ENCODE assay signal across 10 mouse cellular contexts in genomic region chr3:105872034-105872433, GRCm38 (mm10). TPM values are rescaled to one million over a fixed set of nuclear protein-coding genes. Genes with fewer than 3 reads are reported as not detected.
DNase-seq lines count a peak whose midpoint lies in the region; ATAC-seq lines count a peak whose summit lies in the region.
"Had no signal": no experiment of that assay in that cellular context is flagged by ENCODE, and none has a peak within 500 bp of the region (broad histone marks: within the 10 kb centered on the region; RNA-seq: fewer than 3 reads in every experiment).

No protein-coding gene starts in this region.

- peak; percentile 57 for ATAC-seq in intestine, embryonic 16.5 days
- ATAC-seq in stomach, embryonic 15.5 days (ENCODE audit: insufficient read depth, low FRiP score, low read depth) = no peak; the same call in 1 of the 2 replicates
- ATAC-seq in CD4-positive, CD25-positive, alpha-beta regulatory T cell, adult 4 months = no peak

- H3K9ac ChIP-seq in intestine, embryonic 16.5 days (ENCODE audit: low read depth, low read length) = no peak overlapping the region
- H3K9ac ChIP-seq in stomach, embryonic 15.5 days = no peak overlapping the region
- H3K9ac ChIP-seq: midbrain, embryonic 12.5 days had no signal

- peaks cover 28% of the 10 kb centered on the region for H3K4me1 ChIP-seq in heart, embryonic 10.5 days
- peaks cover 7% of the 10 kb centered on the region; the same call in 1 of the 2 replicates for H3K4me1 ChIP-seq in intestine, embryonic 16.5 days (ENCODE audit: control insufficient read depth, insufficient read depth, low read length)
- peaks cover 6% of the 10 kb centered on the region; the same call in 1 of the 2 replicates for H3K4me1 ChIP-seq in stomach, embryonic 15.5 days
- H3K4me1 ChIP-seq: midbrain, embryonic 12.5 days had no signal

- intact Hi-C loops in heart, postnatal 36 days (cut with DNase I) = no loop called here

- no peaks in the 10 kb centered on the region for H3K27me3 ChIP-seq in heart, embryonic 10.5 days (ENCODE audit: insufficient read depth, poor library complexity, severe bottlenecking)
- H3K27me3 ChIP-seq in intestine, embryonic 16.5 days (replicated peaks; ENCODE audit: control insufficient read depth, insufficient read depth, low read length) = no peaks in the 10 kb centered on the region
- no peaks in the 10 kb centered on the region for H3K27me3 ChIP-seq in stomach, embryonic 15.5 days (replicated peaks)
- H3K27me3 ChIP-seq: midbrain, embryonic 12.5 days had no signal

- no peaks in the 10 kb centered on the region for H3K36me3 ChIP-seq in heart, embryonic 10.5 days
- H3K36me3 ChIP-seq in intestine, embryonic 16.5 days (ENCODE audit: control insufficient read depth, insufficient read depth, low read length) = no peaks in the 10 kb centered on the region
- no peaks in the 10 kb centered on the region for H3K36me3 ChIP-seq in stomach, embryonic 15.5 days
- H3K36me3 ChIP-seq: midbrain, embryonic 12.5 days had no signal

- no peak overlapping the region for H3K4me3 ChIP-seq in heart, embryonic 10.5 days
- H3K4me3 ChIP-seq in intestine, embryonic 16.5 days (ENCODE audit: low read length) = no peak overlapping the region
- no peak overlapping the region for H3K4me3 ChIP-seq in stomach, embryonic 15.5 days (replicated peaks)
- H3K4me3 ChIP-seq: midbrain, embryonic 12.5 days had no signal

- no peak overlapping the region for H3K4me2 ChIP-seq in intestine, embryonic 16.5 days (ENCODE audit: low read depth, low read length)
- H3K4me2 ChIP-seq in stomach, embryonic 15.5 days = no peak overlapping the region
- H3K4me2 ChIP-seq: midbrain, embryonic 12.5 days had no signal

- DNase-seq in heart, embryonic 10.5 days (ENCODE audit: low spot score) = no peak
- no peak for DNase-seq in heart, postnatal 36 days
- peak; percentile 13 for DNase-seq in ovary, postnatal 36 days (ENCODE audit: low spot score)
- no peak for DNase-seq in ovary, postnatal 10 days (ENCODE audit: low spot score)
- no peak for DNase-seq in adrenal gland, adult 8-10 months
- DNase-seq: spleen, adult 18-20 months had no signal

- H3K27ac ChIP-seq in heart, embryonic 10.5 days = peak overlapping the region; percentile 29
- peak overlapping the region; percentile 23 for H3K27ac ChIP-seq in intestine, embryonic 16.5 days (ENCODE audit: low read length)
- peak overlapping the region; percentile 63 for H3K27ac ChIP-seq in stomach, embryonic 15.5 days
- H3K27ac ChIP-seq: midbrain, embryonic 12.5 days had no signal

- 30% methylated on average over 6 of the region's 6 CpGs for WGBS in heart, embryonic 10.5 days
- 50% methylated on average over 6 of the region's 6 CpGs for WGBS in intestine, embryonic 16.5 days
- 32% methylated on average over 6 of the region's 6 CpGs for WGBS in stomach, embryonic 15.5 days

- no peaks in the 10 kb centered on the region for H3K9me3 ChIP-seq in heart, embryonic 10.5 days
- no peaks in the 10 kb centered on the region for H3K9me3 ChIP-seq in intestine, embryonic 16.5 days (ENCODE audit: control insufficient read depth, low read length)
- no peaks in the 10 kb centered on the region for H3K9me3 ChIP-seq in stomach, embryonic 15.5 days
- H3K9me3 ChIP-seq: midbrain, embryonic 12.5 days had no signal

RNA-seq across cellular contexts. Expression of gene Tmigd3, which starts 1.3 kb away (rescaled TPM):
- 0.70 and 0.73 TPM in 2 replicates for polyA plus RNA-seq in heart, embryonic 10.5 days (2016; fragmentation: Nextera tagmentation; extraction: Ambion mirVana)
- under 1 TPM in 1 of 2 experiments, not detected in 1; 0.49 TPM for total RNA-seq in heart, postnatal 36 days (2021)
- 0.79 and 0.89 TPM in 2 replicates for polyA plus RNA-seq in intestine, embryonic 16.5 days (2015; fragmentation: Nextera tagmentation; extraction: Ambion mirVana)
- polyA plus RNA-seq in stomach, embryonic 15.5 days (2015; fragmentation: Nextera tagmentation; extraction: Ambion mirVana) = 0.45 and 0.46 TPM in 2 replicates
- not detected for polyA plus RNA-seq in CD4-positive, CD25-positive, alpha-beta regulatory T cell, adult 4 months (2017; shearing (Covaris generic))
- total RNA-seq in adrenal gland, adult 8-10 months (2022) = not detected
- polyA plus RNA-seq: midbrain, embryonic 12.5 days had no signal

RNA-seq across cellular contexts. Expression of gene Adora3, which starts 1.4 kb away (rescaled TPM):
- not detected in 2 replicates for polyA plus RNA-seq in heart, embryonic 10.5 days (2016; fragmentation: Nextera tagmentation; extraction: Ambion mirVana)
- under 1 TPM in 1 of 2 experiments, not detected in 1; 0.22 TPM for total RNA-seq in heart, postnatal 36 days (2021)
- polyA plus RNA-seq in intestine, embryonic 16.5 days (2015; fragmentation: Nextera tagmentation; extraction: Ambion mirVana) = 0.36 and 0.72 TPM in 2 replicates
- polyA plus RNA-seq in stomach, embryonic 15.5 days (2015; fragmentation: Nextera tagmentation; extraction: Ambion mirVana) = 0.71 and 0.82 TPM in 2 replicates
- not detected for polyA plus RNA-seq in CD4-positive, CD25-positive, alpha-beta regulatory T cell, adult 4 months (2017; shearing (Covaris generic))
- under 1 TPM in 2 of 4 experiments, not detected in 2; 0.27 to 0.46 TPM for total RNA-seq in adrenal gland, adult 8-10 months (2022)
- polyA plus RNA-seq: midbrain, embryonic 12.5 days had no signal
